Mouse (Mus musculus) testis, postnatal 14 days (tissue): ENCODE measurements around the gene Kif19a.

Experiments used
- DNase-seq: peaks from one replicate; pipeline ENCODE4 v3.0.0; 2021; ENCODE audit warnings: low spot score

Kif19a gene

GRCm38 (mm10) chr11:114785892-114786291, 20.7 kb downstream of the Kif19a start:
- no peak for DNase-seq

GRCm38 (mm10) chr11:114786326-114786725, 21.1 kb downstream of the Kif19a start:
- DNase-seq = no peak

- no peak for DNase-seq
Measured at GRCm38 (mm10) chr11:114787611-114788010, 22.4 kb downstream of the Kif19a start.

- peak; percentile 77 for DNase-seq
Measured at GRCm38 (mm10) chr11:114789061-114789714, 24.0 kb downstream of the Kif19a start.

- no peak for DNase-seq
Measured at GRCm38 (mm10) chr11:114789716-114790115, 24.5 kb downstream of the Kif19a start.

GRCm38 (mm10) chr11:114790171-114790570, 25.0 kb downstream of the Kif19a start:
- DNase-seq = no peak

GRCm38 (mm10) chr11:114790841-114791240, 25.7 kb downstream of the Kif19a start:
- DNase-seq = no peak

- DNase-seq = no peak
Measured at GRCm38 (mm10) chr11:114791351-114791889, 26.2 kb downstream of the Kif19a start.

- DNase-seq = no peak
Measured at GRCm38 (mm10) chr11:114791891-114792411, 26.8 kb downstream of the Kif19a start.

- no peak for DNase-seq
Measured at GRCm38 (mm10) chr11:114792931-114793494, 27.8 kb downstream of the Kif19a start.

- no peak for DNase-seq
Measured at GRCm38 (mm10) chr11:114793868-114794545, 28.8 kb downstream of the Kif19a start.

- DNase-seq = no peak
Measured at GRCm38 (mm10) chr11:114794691-114795090, 29.5 kb downstream of the Kif19a start.

- no peak for DNase-seq
Measured at GRCm38 (mm10) chr11:114795231-114795746, 30.1 kb downstream of the Kif19a start.

GRCm38 (mm10) chr11:114795848-114796322, 30.7 kb downstream of the Kif19a start, which contains the start of gene Btbd17:
Gene Btbd17 (minus strand): TSS chr11:114795945.
- DNase-seq = no peak

GRCm38 (mm10) chr11:114797176-114797575, 32.0 kb downstream of the Kif19a start:
- DNase-seq = no peak

GRCm38 (mm10) chr11:114797981-114798380, 32.8 kb downstream of the Kif19a start:
- no peak for DNase-seq

GRCm38 (mm10) chr11:114798624-114799023, 33.4 kb downstream of the Kif19a start, which contains the start of gene Gpr142:
Gene Gpr142 (plus strand): TSS chr11:114798924.
- DNase-seq = no peak

GRCm38 (mm10) chr11:114801906-114802305, 36.7 kb downstream of the Kif19a start:
- DNase-seq = no peak

- DNase-seq = no peak
Measured at GRCm38 (mm10) chr11:114802540-114803267, 37.5 kb downstream of the Kif19a start.

GRCm38 (mm10) chr11:114803990-114804389, 38.8 kb downstream of the Kif19a start:
- no peak for DNase-seq

GRCm38 (mm10) chr11:114807025-114807424, 41.8 kb downstream of the Kif19a start:
- no peak for DNase-seq
